Mouse (Mus musculus) hindbrain, embryonic 11.5 days (tissue): Measurements from ENCODE around the gene Mst1r. TPM values are rescaled to one million over a fixed set of nuclear protein-coding genes. Genes with fewer than 3 reads are reported as not detected.

Experiments used
- ATAC-seq: fragments of 200-750 bp; cut with Nextera tagmentation; 2 replicates; pipeline ENCODE4 v1.8.0; 2017; ENCODE audit warnings: mild to moderate bottlenecking, moderate TSS enrichment, moderate library complexity; ENCODE audit not compliant: low FRiP score
- DNase-seq: peaks from one replicate; pipeline ENCODE4 v3.0.0-alpha.2; 2015; ENCODE audit warnings: low spot score
- H3K27ac ChIP-seq: fragments of 300-500 bp; sonication (generic); 2 replicates; pipeline ENCODE4 v1.5.1; 2014; ENCODE audit warnings: mild to moderate bottlenecking, low read depth, low read length
- H3K27me3 ChIP-seq: fragments of 300-500 bp; sonication (generic); 2 replicates; pipeline ENCODE4 v1.6.1; 2014; ENCODE audit warnings: mild to moderate bottlenecking, low read length, moderate library complexity, mixed read lengths; ENCODE audit not compliant: control insufficient read depth, insufficient read depth
- H3K36me3 ChIP-seq: fragments of 300-500 bp; sonication (generic); 2 replicates; pipeline ENCODE4 v1.6.1; 2014; ENCODE audit warnings: mild to moderate bottlenecking, low read length, moderate library complexity, mixed read lengths; ENCODE audit not compliant: control insufficient read depth, insufficient read depth
- H3K4me1 ChIP-seq: fragments of 300-500 bp; sonication (generic); replicated peaks from 2 replicates; pipeline ENCODE4 v1.6.1; 2014; ENCODE audit warnings: low read length, mixed read lengths; ENCODE audit not compliant: control insufficient read depth, insufficient read depth
- H3K4me2 ChIP-seq: fragments of 300-500 bp; sonication (generic); replicated peaks from 2 replicates; pipeline ENCODE4 v1.6.1; 2014; ENCODE audit warnings: mild to moderate bottlenecking, low read depth, low read length
- H3K4me3 ChIP-seq: fragments of 300-500 bp; sonication (generic); 2 replicates; pipeline ENCODE4 v1.5.1; 2014; ENCODE audit warnings: low read depth, low read length
- H3K9ac ChIP-seq: fragments of 300-500 bp; sonication (generic); 2 replicates; pipeline ENCODE4 v1.6.1; 2014; ENCODE audit warnings: low read depth, low read length
- H3K9me3 ChIP-seq: fragments of 300-500 bp; sonication (generic); 2 replicates; pipeline ENCODE4 v1.6.1; 2016; ENCODE audit warnings: low read length; ENCODE audit not compliant: control insufficient read depth
- WGBS: fragments of 180-500 bp; shearing (Covaris S2); extraction: QIAGEN DNeasy Blood & Tissue Kit; methylation state at CpG from one replicate; pipeline ENCODE4 v1.1.7; 2014; 5-methylcytosine and 5-hydroxymethylcytosine counted together
- polyA plus RNA-seq: library from polyadenylated mRNA; unstranded; fragments of >200 nt; fragmentation: Nextera tagmentation; extraction: Ambion mirVana; gene quantifications from 2 replicates; pipeline ENCODE4 v1.2.1, GENCODE M21; 2014

Mst1r gene
- polyA plus RNA-seq, 1 experiment from 2014 or later = 0.60 TPM

DNA sequence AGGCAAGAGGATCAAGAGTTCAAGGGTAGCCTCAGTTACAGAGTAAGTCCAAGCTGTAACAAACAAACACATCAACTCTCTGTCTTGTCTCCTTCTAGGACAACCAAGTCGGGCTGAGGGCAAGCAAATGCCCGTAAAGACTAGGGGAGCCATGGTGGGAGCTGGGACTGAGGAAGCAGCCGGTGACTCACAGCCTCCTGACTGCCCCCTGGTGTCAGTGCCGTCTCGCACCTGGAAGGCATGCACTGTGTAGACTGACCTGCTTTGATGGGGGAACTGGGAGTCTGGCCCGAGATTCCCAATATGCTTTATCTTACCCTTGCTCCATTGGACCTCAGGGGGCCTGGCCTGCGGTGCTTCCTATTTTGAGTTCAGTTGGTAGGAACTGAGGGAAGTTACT, 16.3 kb downstream of the Mst1r start:
- Histone ChIP-seq H3K4me2 (no peak overlapping the region), H3K4me1 (no peaks in the 10 kb centered on the region), H3K4me3 (no peak overlapping the region), H3K27me3 (no peaks in the 10 kb centered on the region), H3K36me3 (no peaks in the 10 kb centered on the region), H3K9me3 (no peaks in the 10 kb centered on the region), H3K27ac (no peak overlapping the region), H3K9ac (no peak overlapping the region)
- WGBS = 36% methylated on average over 7 of the region's 7 CpGs
- ATAC-seq = no peak
- DNase-seq = peak; percentile 45

DNA sequence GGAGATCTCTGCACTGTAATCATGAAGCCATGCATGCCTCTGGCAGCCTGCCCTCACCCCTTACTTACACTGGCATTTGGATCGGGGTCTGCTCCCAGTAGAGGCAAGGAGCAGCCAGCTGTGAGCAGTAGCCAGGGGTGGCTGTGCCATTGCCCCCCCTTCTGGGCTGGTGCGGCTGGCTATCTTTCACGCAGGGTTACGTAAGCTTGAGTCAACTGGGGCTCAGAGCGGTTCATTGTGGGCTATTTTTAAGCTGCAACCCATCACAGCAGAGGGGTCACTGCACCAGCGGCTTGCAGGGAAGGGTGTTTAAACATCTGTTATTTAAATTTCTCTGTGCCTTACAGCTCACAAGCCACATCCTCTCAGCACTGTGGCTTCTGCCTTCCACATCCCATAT, 17.3 kb downstream of the Mst1r start:
- no peak for DNase-seq
- Histone ChIP-seq H3K9me3 (no peaks in the 10 kb centered on the region), H3K27me3 (no peaks in the 10 kb centered on the region), H3K27ac (no peak overlapping the region), H3K4me1 (no peaks in the 10 kb centered on the region), H3K4me3 (no peak overlapping the region), H3K36me3 (no peaks in the 10 kb centered on the region), H3K9ac (no peak overlapping the region), H3K4me2 (no peak overlapping the region)
- ATAC-seq = no peak
- 56% methylated on average over 6 of the region's 6 CpGs for WGBS

DNA sequence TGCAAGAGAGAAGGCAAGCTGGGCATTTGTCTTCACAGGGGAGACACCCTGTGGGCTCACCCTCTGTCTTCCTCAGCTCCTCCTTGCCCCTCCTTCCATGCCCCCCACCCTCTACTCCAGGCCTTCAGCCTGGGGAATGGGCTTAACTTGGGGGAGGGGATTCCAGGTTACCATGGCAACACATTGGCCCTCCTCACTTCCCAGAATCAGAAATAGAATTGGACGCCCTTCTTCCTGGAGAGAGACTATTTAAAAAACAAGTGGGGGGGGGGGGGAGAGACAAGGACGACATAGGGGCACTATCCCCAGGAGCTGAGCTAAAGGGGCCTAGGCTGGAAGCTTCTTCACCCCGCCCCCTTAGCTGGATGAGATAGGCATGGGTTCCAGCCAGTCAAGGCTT, 18.6 kb downstream of the Mst1r start:
- DNase-seq (no peak), ATAC-seq (no peak)
- Histone ChIP-seq H3K36me3 (no peaks in the 10 kb centered on the region), H3K9me3 (no peaks in the 10 kb centered on the region), H3K9ac (no peak overlapping the region), H3K4me2 (no peak overlapping the region), H3K27ac (no peak overlapping the region), H3K4me1 (no peaks in the 10 kb centered on the region), H3K4me3 (no peak overlapping the region), H3K27me3 (no peaks in the 10 kb centered on the region)
- WGBS = 16% methylated on average over 3 of the region's 3 CpGs

DNA sequence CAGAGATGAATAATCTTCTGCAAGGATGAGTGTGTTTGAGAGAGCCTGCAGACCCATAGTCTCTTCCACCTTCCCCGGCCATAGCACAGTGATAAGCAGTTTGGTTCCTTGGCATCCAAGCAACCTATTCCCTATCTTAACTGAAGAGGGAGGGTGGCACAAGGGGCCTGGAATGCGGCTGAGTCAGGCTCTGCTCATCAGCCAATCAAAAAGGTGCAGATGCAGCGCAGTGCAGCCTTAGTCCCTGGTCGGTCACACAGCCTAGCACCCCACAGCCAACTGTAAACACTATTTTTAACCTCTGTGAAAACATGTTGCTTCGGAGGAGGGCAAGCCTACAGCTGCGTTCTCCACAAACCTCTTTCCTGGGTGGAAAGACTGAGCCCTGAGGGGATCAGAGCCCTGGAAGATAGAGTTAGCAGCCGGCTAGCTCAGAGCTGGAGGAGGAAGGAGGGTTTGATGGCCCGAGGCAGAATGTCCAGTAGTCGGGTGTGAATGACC, 20.3 kb downstream of the Mst1r start:
- no peaks in the 10 kb centered on the region for H3K36me3 ChIP-seq
- H3K27me3 ChIP-seq = no peaks in the 10 kb centered on the region
- DNase-seq = no peak
- H3K4me3 ChIP-seq = no peak overlapping the region
- no peak for ATAC-seq
- no peak overlapping the region for H3K9ac ChIP-seq
- H3K4me2 ChIP-seq = no peak overlapping the region
- no peaks in the 10 kb centered on the region for H3K9me3 ChIP-seq
- H3K27ac ChIP-seq = no peak overlapping the region
- WGBS = 63% methylated on average over 9 of the region's 9 CpGs
- H3K4me1 ChIP-seq = no peaks in the 10 kb centered on the region

DNA sequence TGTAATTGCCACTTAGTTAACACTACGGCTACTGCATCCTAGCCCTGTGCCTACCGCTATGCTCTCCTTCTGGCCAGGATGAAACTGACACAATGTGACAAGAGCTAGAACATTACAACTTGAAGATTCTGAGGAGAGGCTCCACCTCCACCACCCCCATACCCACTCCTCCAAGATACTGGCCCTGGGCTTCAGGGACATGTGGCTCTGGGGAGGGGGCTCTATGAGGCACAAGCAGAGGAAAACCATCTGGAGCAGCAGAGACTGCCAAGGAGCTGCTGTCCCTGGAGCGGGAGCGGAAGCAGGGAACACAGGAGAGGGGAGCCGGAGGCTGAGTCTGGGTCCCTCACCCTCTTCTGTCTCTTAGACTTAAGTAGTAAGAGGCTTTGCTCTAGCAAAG, 21.1 kb downstream of the Mst1r start:
- Histone ChIP-seq H3K36me3 (no peaks in the 10 kb centered on the region), H3K4me2 (no peak overlapping the region), H3K27ac (no peak overlapping the region), H3K9me3 (no peaks in the 10 kb centered on the region), H3K4me1 (0 out of 2 replicates have a peak, but pooled peaks cover 3% of the 10 kb centered on the region), H3K4me3 (no peak overlapping the region), H3K9ac (no peak overlapping the region), H3K27me3 (no peaks in the 10 kb centered on the region)
- DNase-seq (no peak), ATAC-seq (no peak)
- 84% methylated on average over 5 of the region's 5 CpGs for WGBS

DNA sequence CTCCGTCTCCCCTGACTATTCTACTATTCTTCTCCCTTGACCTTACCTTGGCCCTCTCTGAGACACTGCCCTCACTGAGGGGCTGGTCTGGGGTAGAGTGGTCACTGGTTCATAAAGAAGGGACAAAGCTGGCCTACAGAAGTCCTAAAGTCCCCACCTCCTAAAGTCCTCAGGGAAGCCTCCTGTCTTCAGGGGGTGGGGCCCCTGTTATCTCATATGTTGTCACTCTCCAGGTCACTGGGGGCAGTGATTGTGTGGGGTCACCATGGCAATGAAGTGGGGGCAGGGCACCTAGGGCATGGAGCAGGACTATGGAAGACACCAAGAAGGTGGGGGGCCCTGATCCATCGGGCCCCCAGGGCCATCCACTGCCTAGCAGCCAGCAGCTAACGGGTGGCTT, 21.5 kb downstream of the Mst1r start, which contains the start of gene Actl11:
TSS of gene Actl11 (plus strand) at position 301 of the 400 bp plus-strand sequence.
- Histone ChIP-seq H3K27ac (no peak within 1 kb of the TSS), H3K9me3 (no peaks in the 10 kb centered on the region), H3K9ac (no peak within 1 kb of the TSS), H3K4me2 (no peak within 1 kb of the TSS), H3K4me1 (0 out of 2 replicates have a peak, but pooled peaks cover 3% of the 10 kb centered on the region), H3K36me3 (no peaks in the 10 kb centered on the region), H3K4me3 (no peak within 1 kb of the TSS), H3K27me3 (no peaks in the 10 kb centered on the region)
- ATAC-seq (no peak), DNase-seq (no peak)
- 69% methylated on average over 3 of the region's 3 CpGs for WGBS

DNA sequence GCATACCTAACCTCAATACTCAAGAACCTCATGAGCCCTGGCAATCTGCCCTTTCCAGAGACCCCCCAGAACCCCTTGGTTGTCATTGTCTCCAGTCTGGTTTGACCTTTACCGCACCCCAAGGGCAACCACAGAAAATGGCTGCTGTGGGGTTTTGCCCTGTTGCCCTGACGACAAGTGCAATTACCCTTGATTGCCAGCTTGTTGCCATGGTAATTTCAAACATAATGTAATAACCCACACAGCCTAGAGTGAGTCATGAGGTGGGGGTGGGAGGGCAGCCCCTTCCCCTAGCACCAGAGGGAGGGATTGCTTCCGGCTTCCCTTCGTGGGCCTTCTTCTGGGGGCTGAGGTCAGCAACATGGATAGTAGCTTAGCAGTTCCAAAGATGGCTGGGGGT, 25.5 kb downstream of the Mst1r start:
- Histone ChIP-seq H3K4me3 (no peak overlapping the region), H3K27ac (no peak overlapping the region), H3K9me3 (no peaks in the 10 kb centered on the region), H3K36me3 (no peaks in the 10 kb centered on the region), H3K4me2 (no peak overlapping the region), H3K9ac (no peak overlapping the region), H3K4me1 (peaks cover 17% of the 10 kb centered on the region), H3K27me3 (peaks cover 4% of the 10 kb centered on the region)
- DNase-seq = no peak
- ATAC-seq = no peak
- 63% methylated on average over 4 of the region's 4 CpGs for WGBS

DNA sequence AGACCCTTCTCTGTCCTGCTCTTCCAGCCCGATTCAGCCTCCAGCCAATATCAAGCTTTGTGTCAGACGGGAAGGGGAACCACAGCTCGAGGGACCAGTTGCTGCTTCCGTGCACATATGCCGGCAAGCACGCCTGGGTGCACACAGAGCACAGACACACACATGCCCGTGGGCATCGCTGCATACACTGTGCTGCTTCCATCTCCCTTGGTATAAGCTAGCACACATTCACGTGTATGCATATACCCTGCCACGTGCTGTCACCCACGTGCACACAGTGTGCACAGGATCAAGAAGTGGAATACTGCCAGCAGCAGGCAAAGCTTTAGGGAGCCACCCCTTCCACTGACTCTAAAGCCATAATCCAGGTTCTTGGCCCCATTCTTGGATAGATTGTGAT, 27.5 kb downstream of the Mst1r start:
- DNase-seq (no peak), ATAC-seq (no peak)
- no peak overlapping the region for H3K4me2 ChIP-seq
- WGBS = 87% methylated on average over 11 of the region's 11 CpGs
- H3K9ac ChIP-seq = no peak overlapping the region
- peaks cover 17% of the 10 kb centered on the region for H3K4me1 ChIP-seq
- no peaks in the 10 kb centered on the region for H3K9me3 ChIP-seq
- H3K36me3 ChIP-seq = no peaks in the 10 kb centered on the region
- peaks cover 4% of the 10 kb centered on the region for H3K27me3 ChIP-seq
- H3K4me3 ChIP-seq = no peak overlapping the region
- H3K27ac ChIP-seq = no peak overlapping the region

DNA sequence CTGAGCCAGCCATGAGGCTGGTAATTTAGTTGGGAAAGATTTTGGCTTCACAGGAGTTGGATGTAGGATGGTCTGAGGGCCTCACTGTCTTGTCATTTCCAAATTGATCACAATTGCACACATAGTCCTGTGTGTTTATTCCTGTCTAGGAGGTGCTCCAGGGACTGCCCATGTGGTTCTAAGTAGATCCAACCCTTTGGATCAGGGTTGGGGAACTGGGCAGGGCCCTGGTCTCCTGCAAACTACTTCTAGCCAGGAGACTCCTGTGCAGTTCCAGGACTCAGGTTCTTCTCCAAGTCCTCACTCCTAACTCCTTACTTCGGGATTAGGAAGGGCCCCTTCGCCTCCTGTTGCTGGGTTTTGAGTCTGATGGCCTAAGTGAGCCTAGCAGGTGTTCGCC, 28.7 kb downstream of the Mst1r start, which contains the start of gene Camkv:
TSS of gene Camkv (plus strand) at position 301 of the 400 bp plus-strand sequence.
- H3K27ac ChIP-seq = no peak within 1 kb of the TSS
- H3K4me2 ChIP-seq = peak within 1 kb of the TSS; percentile 69
- peaks cover 17% of the 10 kb centered on the region for H3K4me1 ChIP-seq
- no peaks in the 10 kb centered on the region for H3K36me3 ChIP-seq
- peak within 1 kb of the TSS; percentile 52 for H3K9ac ChIP-seq
- no peak for ATAC-seq
- H3K9me3 ChIP-seq = no peaks in the 10 kb centered on the region
- H3K4me3 ChIP-seq = peak within 1 kb of the TSS; percentile 41
- 7% methylated on average over 3 of the region's 3 CpGs for WGBS
- peaks cover 4% of the 10 kb centered on the region for H3K27me3 ChIP-seq
- DNase-seq = no peak
